Mouse (Mus musculus) retina, postnatal 1 day (tissue): ENCODE data around the gene Tdg.

ENCODE experiments used
- DNase-seq: peaks from one replicate; pipeline ENCODE4 v3.0.0-alpha.2; 2012

Tdg gene

DNA sequence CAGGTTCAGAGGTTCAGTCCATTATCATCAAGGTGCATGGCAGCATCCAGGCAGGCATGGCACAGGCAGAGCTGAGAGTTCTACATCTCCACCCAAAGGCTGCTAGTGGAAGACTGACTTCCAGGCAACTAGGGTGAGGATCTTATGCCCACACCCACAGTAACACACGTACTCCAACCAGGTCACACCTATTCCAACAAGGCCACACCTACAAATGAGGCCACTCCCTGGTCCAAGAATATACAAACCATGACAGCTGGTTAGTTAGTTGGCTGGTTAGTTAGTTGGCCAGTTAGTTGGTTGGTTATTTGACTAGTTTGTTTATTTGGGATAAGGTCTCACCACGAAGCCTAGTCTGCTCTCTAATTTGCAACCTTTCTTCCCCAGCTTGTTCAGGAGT, 33.7 kb downstream of the Tdg start:
- DNase-seq = no peak

DNA sequence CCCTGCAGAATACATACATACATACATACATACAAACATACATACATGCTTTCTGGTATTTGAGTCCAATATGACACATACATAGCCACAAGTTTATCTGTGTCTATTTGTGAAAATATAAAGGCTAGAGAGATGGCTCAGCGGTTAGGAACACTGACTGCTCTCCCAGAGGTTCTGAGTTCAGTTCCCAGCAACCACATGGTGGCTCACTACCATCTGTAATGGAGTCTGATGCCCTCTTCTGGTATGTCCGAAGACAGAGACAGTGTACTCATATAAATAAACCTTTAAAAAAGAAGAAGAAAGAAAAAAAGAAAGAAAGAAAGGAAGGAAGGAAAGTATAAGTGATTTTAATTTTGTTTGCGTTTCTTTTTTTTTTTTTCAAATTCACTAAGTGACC, 36.3 kb downstream of the Tdg start:
- DNase-seq = no peak

DNA sequence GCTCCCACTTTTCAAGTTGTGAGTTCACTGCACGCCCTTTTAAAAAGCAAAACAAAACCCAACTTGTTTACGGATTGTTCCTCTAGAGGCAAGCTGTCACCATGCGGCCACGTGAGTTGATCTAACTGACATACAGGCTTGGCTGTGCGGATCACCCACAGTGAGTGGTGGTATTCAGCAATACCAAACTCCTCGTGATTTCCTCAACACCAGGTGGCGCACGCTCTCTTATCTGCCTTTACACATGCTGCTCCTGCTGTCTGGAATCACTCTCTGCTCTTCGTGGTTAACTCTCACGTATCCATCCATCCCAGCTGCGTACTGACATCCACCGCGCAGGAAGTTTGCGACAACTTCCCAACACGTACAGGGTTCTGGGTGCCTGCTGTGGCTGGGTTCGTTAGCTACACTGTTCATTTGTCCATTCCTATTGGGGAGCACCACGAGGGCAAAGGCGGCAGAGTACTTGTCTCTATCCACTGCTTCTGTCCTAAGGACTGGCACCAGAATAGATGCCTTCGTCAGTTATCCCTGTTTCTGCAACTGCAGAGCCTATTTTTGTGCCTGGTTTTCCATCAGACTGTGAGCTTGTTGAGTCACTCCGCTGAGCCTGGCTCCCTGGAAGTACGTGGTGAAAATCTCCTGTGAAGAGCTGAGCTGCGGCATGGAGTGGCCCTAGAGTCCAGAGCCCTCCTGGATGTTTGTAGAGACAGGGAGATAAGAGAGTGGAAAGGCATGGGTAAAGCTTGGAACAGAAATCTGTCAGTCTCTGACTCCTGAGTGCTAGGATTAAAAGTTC, 37.0 kb downstream of the Tdg start:
- peak; percentile 93 for DNase-seq

DNA sequence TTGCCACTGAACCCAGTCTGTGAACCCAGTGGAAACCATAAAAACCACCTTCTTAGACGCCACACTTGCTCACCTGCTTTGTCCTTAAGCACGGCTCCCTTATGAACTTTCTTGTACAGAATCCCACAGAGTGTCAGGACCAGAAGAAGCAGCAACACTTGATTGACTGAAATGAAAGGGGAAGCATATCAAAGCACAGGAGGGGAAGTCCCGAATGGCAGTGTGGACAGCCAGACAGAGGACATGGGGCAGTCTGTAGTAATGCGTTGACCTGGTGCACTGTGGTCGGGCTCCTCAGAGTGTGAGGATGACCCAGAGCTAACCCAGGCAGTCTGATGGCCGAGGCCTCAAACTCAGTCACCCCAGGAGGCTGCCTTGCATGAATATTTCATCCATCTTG, 40.6 kb downstream of the Tdg start:
- no peak for DNase-seq

DNA sequence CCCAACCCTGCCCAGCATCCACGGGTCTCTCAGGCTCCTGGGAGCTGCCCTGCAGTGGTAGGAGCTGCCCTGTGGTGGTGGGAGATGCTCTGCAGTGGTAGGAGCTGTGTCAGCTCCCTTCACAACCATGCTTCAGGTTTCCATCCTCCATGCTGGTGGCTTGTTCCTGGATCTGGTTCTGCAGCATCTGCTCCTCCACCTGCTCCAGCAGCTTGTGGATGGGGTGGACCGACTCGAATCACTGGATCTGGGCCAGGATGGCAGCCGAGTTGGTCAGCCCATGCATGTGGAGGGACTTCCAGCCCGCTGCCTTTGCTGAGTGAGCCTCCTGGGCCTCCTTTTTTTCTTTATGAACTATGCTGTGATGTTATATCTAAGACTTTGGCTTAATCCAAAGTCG, 47.3 kb downstream of the Tdg start:
- DNase-seq = no peak

DNA sequence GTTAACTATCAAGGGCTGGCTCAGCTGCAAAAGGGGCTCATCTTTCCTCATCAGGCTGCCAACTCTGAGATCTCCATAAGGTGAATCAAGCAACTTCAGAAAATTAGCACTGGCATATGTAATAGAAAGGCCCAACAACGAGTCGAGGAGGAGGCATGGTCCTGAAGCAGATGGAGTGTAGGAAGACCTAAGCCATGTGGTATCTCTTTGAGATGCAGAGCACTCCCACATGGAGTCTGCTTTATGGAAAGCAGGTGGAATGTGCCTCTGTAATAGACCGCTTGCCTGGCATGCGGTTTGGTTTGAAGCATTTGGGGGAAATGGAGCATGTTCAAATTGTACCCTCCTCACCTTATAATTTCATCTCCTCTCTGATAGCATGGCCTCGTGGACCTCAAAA, 51.1 kb downstream of the Tdg start:
- DNase-seq = no peak

DNA sequence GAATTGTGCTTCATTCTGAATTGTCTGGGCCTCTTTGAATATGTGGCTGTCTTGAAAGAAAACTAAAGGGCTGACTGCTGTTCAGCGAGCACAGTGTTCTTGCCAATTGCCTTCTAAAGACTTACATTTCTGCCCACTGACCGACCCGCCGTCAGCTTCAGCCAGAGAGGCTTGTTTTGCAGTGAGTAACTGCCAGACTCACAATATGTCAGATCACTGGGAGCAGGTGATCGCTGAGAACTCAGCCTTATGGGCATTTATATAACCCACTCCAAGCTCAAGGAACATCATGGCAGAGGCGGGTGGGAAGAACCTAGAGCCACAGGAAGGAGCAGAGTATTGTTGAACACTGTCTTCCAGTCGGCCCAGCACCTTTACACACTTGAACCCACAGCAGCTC, 52.0 kb downstream of the Tdg start:
- DNase-seq = no peak

DNA sequence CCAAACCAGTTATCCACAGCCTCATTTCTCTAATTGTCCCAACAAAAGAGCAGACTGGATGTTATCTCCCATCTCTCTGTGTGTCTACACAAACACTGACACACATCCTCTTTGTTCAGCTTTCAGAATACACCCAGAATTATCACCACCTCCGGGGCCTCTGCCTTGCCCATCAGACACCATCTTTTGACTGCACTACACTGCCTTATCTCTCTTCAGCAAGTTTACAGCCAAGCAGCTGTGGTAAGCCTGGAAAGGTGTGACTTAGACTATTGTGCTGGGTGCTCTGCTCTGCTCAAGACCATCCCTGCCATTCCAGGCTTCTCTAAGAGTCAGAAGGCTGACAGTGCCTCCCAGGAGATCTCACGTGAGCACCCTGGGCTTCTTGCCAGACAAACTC, 55.8 kb downstream of the Tdg start:
- no peak for DNase-seq

DNA sequence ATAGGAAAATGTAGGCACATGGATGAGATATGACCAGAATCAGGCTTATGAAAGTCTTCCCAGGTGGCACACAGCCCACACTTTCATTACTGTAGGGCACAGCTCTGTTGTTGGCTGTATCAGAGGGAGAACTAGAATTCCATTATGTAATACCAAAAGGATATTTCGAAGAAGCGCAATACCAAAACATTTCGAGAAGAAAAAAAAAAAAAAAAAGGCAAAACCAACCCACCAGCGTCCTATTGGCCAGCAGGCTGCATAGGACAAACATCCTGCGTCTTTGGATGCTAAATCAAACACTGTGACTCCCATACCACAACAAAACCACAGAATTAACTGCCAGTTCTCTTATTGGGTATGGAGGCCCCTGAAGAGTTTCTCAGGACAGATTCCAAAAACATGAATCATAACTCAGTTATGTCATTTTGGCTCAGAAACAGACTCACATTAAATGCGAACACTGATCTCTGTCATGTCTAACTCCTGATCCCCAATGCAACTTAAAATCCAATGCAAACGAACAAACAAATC, 60.1 kb downstream of the Tdg start:
- DNase-seq = no peak

DNA sequence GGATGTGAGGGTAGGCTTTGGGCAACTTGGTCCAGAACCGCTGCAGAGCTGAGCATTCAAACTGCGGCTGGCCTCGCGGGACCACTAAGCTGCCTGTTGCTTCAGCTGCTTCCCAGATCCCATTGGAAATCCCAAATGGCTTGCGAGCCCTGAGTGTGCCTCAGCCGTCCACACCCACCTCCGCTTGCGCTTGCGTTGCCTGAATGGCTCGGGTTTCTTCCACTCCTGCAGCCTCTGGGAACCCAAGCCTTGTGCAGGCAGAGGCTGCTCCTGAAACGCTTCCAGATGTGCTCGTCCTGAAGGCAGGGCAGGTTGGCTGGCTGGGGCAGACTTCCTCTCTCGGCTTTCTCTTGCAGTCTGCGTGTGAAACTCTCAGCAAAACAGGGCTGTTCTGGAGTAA, 60.9 kb downstream of the Tdg start, which contains the start of gene Glt8d2:
TSS of gene Glt8d2 (minus strand) at position 157 of the 400 bp plus-strand sequence.
- DNase-seq = peak; percentile 18

DNA sequence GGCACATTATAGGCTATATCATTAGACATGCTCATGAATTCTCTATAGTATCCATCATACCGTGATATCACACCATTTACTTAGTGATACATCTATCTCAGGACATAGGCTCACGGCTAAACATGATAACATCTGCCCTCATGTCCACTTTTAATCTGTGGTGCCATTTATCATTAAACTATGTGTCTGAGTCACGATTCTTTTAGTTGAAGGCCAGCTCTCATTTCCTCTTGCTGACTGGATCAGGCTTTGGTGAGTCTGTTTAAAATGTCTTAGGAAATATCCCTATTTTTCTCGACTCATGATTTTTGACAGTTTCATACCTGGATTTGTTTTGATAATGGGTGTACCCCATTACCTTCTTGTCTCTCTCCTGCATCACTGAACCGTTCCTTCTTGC, 66.3 kb downstream of the Tdg start, which contains the start of gene Hcfc2:
TSS of gene Hcfc2 (plus strand) at position 205 of the 400 bp plus-strand sequence.
- no peak for DNase-seq

DNA sequence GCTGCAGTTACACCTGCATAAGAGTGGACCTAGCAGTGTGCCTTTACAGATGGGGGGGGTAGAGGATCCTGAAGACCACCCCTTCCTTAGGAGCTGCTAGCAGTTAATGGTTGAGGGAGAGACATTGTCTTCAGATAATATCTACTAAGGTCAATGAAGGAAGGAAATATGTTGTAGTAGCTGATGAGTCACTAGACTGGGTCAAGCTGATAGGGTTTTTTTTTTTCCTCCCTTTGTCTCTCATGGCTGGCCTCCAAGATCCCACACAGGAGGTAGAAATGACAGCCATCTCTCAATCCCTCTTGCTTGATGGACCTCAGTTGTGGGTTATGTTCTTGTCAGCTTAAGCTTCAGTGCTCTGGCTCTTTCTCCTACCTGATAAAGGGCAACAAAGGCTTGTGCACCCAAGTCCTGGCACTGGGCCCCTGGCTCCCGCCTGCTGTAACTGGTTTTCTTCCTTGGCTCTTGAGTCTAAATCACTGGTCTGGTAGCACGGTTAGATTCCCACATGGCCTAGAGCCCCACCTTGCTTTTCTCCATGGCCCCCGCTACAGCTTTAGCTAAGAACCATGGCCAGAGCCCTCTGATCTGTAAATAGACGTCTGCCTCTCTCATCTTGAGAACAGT, 66.9 kb downstream of the Tdg start:
- no peak for DNase-seq

DNA sequence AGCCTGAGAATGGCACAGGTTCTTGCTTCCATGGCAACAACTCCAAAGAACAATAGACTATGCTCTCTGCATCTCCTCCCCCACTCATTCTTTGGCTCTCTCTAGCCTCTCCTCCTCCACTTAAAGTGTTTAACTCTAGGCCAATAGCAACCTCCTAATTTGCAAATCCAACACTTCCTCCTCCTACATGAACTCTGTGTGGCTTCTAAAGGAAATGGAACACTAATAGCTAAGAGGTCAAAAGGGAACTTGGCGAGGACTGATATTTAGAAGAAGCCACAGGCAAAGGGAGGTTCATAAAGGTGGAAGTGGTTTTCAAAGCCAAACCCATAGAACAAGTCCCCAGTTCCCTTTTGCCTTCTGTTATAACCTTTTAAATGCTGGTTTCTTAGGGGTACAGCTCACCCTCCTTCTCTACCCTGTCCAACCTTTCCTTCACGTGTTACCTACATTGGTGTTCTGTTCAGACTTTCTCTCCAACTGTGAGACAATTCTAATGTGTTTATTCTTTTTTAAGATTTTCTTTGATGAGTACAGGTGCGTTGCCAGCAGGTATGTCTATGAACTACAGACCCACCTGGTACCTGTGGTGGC, 67.8 kb downstream of the Tdg start:
- no peak for DNase-seq

DNA sequence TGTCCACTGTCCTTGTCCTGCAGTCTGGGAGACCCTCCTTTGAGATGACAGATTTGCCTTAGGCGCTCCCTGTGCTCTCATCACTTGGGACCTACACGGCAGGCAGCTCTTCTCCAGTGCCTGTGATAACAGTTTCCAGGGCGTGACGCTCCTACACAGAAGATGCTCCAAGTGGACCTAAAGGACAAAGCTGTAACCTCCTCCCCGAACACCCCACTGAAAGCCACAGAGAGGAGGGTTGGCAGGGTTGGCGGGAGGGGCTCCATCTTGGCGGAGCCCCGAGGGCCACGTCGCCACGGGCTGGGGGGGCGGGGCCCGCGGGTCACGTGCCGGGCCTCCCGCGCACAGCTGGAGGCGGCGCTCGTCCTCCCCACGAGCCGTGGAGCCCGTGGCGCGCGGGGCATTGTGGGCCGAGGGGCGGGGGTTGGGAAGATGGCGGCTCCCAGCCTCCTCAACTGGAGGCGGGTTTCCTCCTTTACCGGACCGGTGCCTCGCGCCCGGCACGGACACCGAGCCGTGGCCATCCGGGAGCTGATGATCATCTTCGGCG, 69.2 kb downstream of the Tdg start:
- DNase-seq = peak; percentile 94

DNA sequence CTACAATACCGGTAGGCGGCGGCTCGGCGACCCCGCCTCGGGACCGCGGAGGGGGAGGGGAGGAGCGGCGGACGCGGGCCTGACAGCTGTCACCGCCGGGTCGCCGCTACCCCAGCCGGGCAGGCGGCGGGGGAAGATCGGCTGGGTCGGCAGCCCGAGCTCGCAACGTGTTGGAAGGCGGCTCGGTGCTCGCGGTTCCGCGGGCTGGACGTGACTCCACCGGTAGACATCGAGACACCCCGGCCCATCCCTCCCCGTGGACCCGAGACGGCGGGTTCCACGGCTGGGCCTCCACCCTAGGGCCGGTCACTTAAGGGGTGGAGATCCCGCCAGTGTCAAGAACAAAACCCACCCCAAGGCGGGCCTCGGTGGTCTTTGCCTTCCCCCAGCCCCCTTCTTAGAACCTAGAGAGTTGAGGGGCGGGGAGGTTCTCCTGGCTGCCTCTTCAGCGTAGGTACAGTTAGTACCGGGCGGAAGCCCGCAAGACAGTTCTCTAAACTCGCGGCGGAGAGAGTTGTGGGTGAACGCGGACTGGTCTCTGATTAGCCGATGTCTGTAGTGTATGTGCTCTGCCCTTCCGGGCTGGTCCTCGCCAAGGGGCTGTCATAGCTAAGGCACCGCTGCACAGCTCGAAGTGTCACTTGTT, 69.8 kb downstream of the Tdg start:
- DNase-seq = peak; percentile 35
